Mouse (Mus musculus) midbrain, embryonic 16.5 days (tissue): ENCODE results near the gene Foxd2. TPM values are rescaled to one million over a fixed set of nuclear protein-coding genes. Genes with fewer than 3 reads are reported as not detected.

Source experiments
- ATAC-seq: fragments of 200-750 bp; cut with Nextera tagmentation; 2 replicates; pipeline ENCODE4 v1.8.0; 2017; ENCODE audit warnings: moderate TSS enrichment
- H3K27ac ChIP-seq: fragments of 300-500 bp; sonication (generic); 2 replicates; pipeline ENCODE4 v1.5.1; 2014; ENCODE audit warnings: mild to moderate bottlenecking, low read length, mixed read lengths
- H3K27me3 ChIP-seq: fragments of 300-500 bp; sonication (generic); 2 replicates; pipeline ENCODE4 v1.6.1; 2014; ENCODE audit warnings: low read depth, low read length, mixed read lengths; ENCODE audit not compliant: control insufficient read depth, insufficient read depth
- H3K36me3 ChIP-seq: fragments of 300-500 bp; sonication (generic); 2 replicates; pipeline ENCODE4 v1.6.1; 2014; ENCODE audit warnings: mild to moderate bottlenecking, low read length, moderate library complexity, mixed read lengths; ENCODE audit not compliant: control insufficient read depth, insufficient read depth
- H3K4me1 ChIP-seq: fragments of 300-500 bp; sonication (generic); 2 replicates; pipeline ENCODE4 v1.6.1; 2014; ENCODE audit warnings: mild to moderate bottlenecking, low read length, mixed read lengths; ENCODE audit not compliant: control insufficient read depth, insufficient read depth
- H3K4me2 ChIP-seq: fragments of 300-500 bp; sonication (generic); 2 replicates; pipeline ENCODE4 v1.6.1; 2014; ENCODE audit warnings: mild to moderate bottlenecking, low read length, mixed read lengths
- H3K4me3 ChIP-seq: fragments of 300-500 bp; sonication (generic); 2 replicates; pipeline ENCODE4 v1.5.1; 2014; ENCODE audit warnings: low read depth, mild to moderate bottlenecking, low read length, moderate library complexity, mixed read lengths
- H3K9ac ChIP-seq: fragments of 300-500 bp; sonication (generic); 2 replicates; pipeline ENCODE4 v1.6.1; 2014; ENCODE audit warnings: low read depth, low read length, mixed read lengths
- H3K9me3 ChIP-seq: fragments of 300-500 bp; sonication (generic); replicated peaks from 2 replicates; pipeline ENCODE4 v1.6.1; 2014; ENCODE audit warnings: mild to moderate bottlenecking, low read length, mixed read lengths; ENCODE audit not compliant: control insufficient read depth, poor library complexity, severe bottlenecking
- WGBS: fragments of 180-500 bp; shearing (Covaris S2); extraction: QIAGEN DNeasy Blood & Tissue Kit; methylation state at CpG from one replicate; pipeline ENCODE4 v1.1.7; 2014; 5-methylcytosine and 5-hydroxymethylcytosine counted together
- polyA plus RNA-seq: library from polyadenylated mRNA; unstranded; fragments of >200 nt; fragmentation: Nextera tagmentation; extraction: Ambion mirVana; gene quantifications from 2 replicates; pipeline ENCODE4 v1.2.1, GENCODE M21; 2015

Gene Foxd2
- polyA plus RNA-seq, 1 experiment from 2014 or later, result 0.23 TPM

DNA sequence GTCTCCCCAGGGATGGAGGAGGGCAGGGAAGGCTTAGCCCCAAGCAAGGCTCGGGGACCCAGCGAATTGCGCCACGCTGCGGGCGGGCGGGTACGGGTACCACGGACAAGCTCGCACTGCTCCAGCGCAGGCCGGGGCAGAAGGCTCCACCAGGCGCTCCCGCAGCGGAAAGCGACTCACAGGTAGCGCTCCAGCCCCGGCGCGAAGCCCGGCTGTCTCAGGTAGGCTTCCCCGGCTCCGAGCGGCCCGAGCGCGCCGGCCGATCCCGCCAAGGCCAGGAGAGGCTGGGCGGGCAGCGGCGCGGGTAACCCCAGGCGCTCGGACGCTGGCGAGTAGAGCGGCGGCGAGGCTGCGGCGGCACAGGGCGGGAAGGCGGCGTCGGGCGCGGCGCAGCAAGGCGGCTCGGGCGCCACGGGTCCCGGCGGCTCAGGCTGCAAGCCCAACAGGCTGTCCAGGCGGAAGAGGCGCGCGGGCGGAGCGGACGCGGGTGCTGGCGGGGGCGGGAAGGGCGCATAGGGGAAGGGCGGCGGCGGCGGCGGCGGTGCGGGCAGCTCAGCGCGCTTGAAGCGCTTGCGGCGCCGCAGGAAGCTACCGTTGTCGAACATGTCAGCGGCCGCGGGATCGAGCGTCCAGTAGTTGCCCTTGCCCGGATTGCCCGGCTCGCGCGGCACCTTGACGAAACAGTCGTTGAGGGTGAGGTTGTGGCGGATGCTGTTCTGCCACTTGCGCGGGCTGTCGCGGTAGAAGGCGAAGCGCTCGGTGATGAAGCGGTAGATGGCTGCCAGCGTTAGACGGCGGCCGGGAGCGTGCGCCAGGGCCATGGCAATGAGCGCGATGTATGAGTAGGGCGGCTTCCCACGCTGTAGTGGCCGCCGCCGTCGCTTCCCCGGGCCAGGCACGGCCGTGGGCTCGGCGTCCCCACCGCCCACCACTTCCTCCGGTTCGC, 16.6 kb upstream of the Foxd2 start:
- peaks cover 10% of the 10 kb centered on the region; the same call in 1 of the 2 replicates for H3K4me1 ChIP-seq
- peak; percentile 61; the same call in 1 of the 2 replicates for ATAC-seq
- under 1% methylated on average over 95 of the region's 125 CpGs for WGBS

DNA sequence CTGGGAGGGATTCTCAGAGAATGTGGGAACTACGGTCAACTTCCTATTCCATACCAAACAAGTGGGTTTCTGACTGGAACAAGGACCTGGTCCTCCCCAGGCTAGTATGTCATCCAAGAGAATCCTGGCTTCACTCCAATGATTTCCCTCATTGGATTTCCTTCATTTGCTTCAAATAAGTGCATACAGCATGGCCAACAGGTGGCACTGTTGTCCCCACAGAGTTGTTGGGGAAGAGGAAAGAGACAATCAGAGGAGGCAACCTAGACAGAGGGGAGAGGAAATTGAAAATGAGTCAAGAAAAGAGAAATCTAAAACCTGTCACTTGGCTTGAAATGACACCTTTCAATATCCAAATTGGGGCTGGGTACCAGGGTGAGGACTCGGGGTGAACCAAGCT, 8.4 kb upstream of the Foxd2 start:
- Histone ChIP-seq H3K4me1 (no peaks in the 10 kb centered on the region), H3K9ac (no peak overlapping the region), H3K9me3 (no peaks in the 10 kb centered on the region), H3K36me3 (no peaks in the 10 kb centered on the region), H3K27ac (no peak overlapping the region), H3K4me3 (no peak overlapping the region), H3K4me2 (no peak overlapping the region), H3K27me3 (peaks cover 60% of the 10 kb centered on the region)
- whole genome bisulfite sequencing, result 49% methylated on average over 2 of the region's 2 CpGs
- ATAC-seq, result no peak

More for the DNA sequence above, 16.6 kb upstream of the Foxd2 start:
- peaks cover 60% of the 10 kb centered on the region for H3K27me3 ChIP-seq
- H3K36me3 ChIP-seq, result no peaks in the 10 kb centered on the region
- H3K27ac ChIP-seq, result no peak overlapping the region
- H3K9me3 ChIP-seq, result no peaks in the 10 kb centered on the region
- H3K9ac ChIP-seq, result no peak overlapping the region; the same call in 1 of the 2 replicates
- H3K4me3 ChIP-seq, result peak overlapping the region; percentile 41
- peak overlapping the region; percentile 61 for H3K4me2 ChIP-seq

DNA sequence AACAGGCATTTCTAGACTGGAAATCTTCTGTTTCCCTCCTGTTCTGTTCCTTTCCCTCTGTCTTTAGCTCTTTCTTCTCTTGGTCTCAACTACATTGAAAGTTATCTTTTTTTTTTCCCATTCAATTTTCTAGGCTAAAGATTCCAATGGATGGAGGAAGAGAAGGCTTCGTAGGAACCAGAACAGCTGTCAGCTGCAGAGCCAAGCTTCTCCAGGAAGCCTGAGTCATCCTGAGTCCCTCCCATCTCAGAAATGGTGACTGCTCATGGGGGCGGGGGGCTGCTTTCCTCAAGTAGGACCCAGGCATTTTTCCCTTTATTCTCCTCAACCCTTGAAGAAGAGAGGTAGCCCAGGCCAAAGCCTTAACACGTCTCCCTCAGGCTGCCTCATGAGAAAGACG, 7.4 kb upstream of the Foxd2 start:
- no peak for ATAC-seq
- WGBS, result 34% methylated on average over 4 of the region's 4 CpGs
- H3K9ac ChIP-seq, result no peak overlapping the region

DNA sequence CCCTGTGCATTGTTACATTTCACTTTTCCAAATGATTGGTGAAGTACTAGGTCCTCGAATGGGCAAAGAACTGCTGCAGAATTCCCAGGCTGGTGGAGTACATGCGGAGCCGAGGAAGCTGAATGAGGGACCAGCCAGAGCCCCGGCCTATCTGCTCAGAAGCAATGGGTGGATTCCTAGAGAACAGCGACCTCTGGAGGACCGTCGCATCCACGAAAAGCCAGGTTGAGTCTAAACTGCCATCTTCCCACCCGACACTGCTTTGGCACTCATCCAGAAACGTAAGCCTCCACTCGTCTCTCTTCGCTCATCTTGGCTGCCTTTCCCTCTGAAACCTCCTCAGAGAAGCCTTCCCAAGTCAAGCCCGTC, 4.9 kb upstream of the Foxd2 start:
- H3K4me1 ChIP-seq, result peaks cover 4% of the 10 kb centered on the region; the same call in 1 of the 2 replicates
- H3K36me3 ChIP-seq, result no peaks in the 10 kb centered on the region
- peaks cover 76% of the 10 kb centered on the region for H3K27me3 ChIP-seq
- H3K9me3 ChIP-seq, result no peaks in the 10 kb centered on the region
- ATAC-seq, result peak; percentile 20; the same call in 1 of the 2 replicates
- WGBS, result under 1% methylated on average over 13 of the region's 13 CpGs
- H3K4me2 ChIP-seq, result no peak overlapping the region
- H3K4me3 ChIP-seq, result no peak overlapping the region
- no peak overlapping the region for H3K9ac ChIP-seq
- H3K27ac ChIP-seq, result no peak overlapping the region

More for the DNA sequence above, 7.4 kb upstream of the Foxd2 start:
- Histone ChIP-seq H3K36me3 (no peaks in the 10 kb centered on the region), H3K27ac (no peak overlapping the region), H3K9me3 (no peaks in the 10 kb centered on the region), H3K27me3 (peaks cover 64% of the 10 kb centered on the region), H3K4me3 (no peak overlapping the region), H3K4me1 (no peaks in the 10 kb centered on the region), H3K4me2 (no peak overlapping the region)

DNA sequence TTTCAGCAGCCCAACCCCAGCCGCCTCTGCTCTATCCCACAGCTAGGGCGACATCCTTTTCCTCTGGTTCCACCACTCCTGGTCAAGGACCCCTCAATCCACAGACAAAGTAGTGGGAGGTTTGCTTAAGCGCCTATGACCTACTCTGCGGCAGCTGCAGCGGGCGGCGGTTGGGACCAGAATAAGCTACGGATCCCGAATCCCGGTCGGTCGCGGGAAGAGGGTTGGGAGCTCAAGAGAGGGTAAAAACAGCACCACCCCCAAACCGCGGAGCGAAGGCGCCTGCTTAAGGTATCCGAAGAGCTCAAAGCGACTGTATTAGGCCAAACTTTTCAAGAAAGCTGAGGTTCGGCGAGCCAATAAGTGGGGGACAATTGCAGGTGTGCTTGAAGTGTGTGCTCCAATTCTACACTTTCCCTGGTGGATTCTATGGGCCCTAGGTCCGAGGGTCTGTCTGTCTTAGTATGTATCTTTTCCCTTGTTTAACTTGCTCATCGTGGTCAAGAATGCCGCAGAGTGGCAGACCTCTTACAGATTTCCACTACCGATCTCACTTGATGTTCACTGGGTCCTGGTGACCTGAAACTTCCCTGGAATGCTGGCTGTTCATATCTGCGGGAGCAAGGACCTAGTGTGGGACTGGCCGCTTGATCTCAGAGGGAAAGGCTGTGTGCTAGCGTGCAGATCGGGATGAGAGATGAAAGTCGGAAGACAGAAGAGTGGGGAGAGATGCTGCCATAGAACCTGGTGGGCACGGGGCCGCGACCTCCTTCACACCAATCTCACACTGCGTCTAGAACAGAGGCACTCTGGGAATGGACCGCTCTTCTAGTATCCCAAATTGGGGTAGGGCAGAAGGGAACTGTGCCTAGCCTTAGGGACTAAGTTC, 4.3 kb upstream of the Foxd2 start:
- Histone ChIP-seq H3K4me3 (no peak overlapping the region), H3K27me3 (peaks cover 78% of the 10 kb centered on the region), H3K9me3 (no peaks in the 10 kb centered on the region), H3K4me1 (peaks cover 10% of the 10 kb centered on the region), H3K9ac (no peak overlapping the region), H3K36me3 (no peaks in the 10 kb centered on the region), H3K4me2 (no peak overlapping the region), H3K27ac (no peak overlapping the region)
- WGBS, result 2% methylated on average over 35 of the region's 35 CpGs
- ATAC-seq, result no peak

DNA sequence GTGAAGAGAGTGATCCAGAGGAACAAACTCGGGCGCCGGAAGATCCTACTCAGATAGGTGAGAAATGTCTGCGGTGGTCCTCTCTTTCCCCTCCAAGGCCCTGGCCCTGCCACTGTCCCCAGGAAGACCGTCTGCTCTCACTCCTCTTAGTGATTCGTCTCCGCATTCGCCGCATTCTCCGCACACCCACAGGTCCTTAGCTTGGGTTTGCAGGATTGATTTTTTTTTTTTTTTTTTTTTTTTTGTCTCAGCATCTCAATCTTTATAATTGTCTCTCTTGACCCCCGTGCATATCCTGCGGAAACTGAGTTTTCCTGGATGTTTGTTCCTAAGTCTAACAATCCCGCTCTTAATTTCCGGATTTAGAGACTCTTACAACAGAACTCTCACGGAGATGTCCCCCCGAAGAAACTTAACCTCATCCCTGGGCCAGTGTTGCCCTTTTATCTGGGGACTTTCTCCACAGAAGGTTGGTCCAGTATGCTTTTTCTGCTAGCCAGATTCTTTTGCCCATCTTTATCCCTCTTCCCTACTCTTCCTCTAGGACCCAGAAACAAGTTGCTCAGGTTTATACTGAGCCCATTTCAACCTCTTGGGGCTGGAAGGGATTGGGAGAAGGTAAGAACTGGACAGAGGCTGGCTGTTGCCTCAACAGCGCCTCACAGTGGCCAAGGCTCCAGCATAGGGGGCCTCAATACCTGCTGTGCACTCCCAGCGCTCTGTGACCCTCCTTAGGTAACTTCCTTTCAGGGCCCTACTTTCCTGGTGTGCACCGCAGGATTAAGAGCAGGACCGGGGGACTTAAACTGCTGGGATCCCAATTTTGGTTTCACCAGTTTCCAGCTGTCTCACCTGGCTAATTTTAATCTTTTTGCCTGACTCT, 1.2 kb upstream of the Foxd2 start:
- H3K27ac ChIP-seq, result no peak overlapping the region
- H3K4me3 ChIP-seq, result no peak overlapping the region
- H3K4me1 ChIP-seq, result peaks cover 10% of the 10 kb centered on the region
- 2% methylated on average over 20 of the region's 20 CpGs for WGBS
- no peak overlapping the region for H3K9ac ChIP-seq
- no peak for ATAC-seq
- H3K4me2 ChIP-seq, result peak overlapping the region; percentile 61
- H3K9me3 ChIP-seq, result no peaks in the 10 kb centered on the region
- peaks cover 78% of the 10 kb centered on the region for H3K27me3 ChIP-seq
- H3K36me3 ChIP-seq, result no peaks in the 10 kb centered on the region

DNA sequence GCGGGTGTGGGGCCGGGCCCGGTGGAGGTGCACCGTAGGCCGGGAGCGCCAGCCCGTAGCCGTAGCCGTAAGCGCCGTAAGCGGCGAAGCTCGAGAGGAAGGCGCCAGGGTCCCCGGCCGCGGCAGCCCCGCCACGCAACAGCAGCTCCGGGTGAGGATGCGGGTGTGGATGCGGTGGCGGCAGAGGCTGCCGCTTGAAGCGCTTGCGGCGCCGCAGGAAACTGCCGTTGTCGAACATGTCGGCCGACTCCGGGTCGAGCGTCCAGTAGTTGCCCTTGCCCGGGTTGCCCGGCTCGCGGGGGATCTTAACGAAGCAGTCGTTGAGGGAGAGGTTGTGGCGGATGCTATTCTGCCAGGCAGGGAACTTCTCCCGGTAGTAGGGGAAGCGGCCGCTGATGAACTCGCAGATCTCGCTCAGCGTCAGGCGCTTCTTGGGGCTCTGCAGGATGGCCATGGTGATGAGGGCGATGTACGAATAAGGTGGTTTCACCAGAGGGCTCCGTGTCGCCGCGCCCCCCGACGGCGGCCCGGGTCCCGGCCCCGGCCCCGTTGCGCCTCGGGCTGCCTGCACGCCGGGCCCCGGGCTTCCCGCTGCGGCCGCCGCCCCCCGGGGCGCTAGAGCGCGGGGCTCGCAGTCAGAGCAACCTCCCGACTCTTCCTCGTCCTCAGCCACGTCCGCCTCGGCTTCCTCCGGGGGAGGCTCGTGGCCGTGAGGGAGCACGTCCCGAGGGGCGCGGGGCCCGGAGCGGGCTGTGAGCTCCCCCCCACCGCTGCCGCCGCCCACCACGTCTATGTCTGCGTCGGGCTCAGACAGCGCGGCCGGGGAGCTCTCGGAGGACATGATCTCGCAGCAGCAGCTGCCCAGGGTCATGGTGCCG, 483 bp downstream of the Foxd2 start:
- H3K4me2 ChIP-seq, result peak overlapping the region; percentile 61
- no peaks in the 10 kb centered on the region for H3K36me3 ChIP-seq
- no peak overlapping the region for H3K27ac ChIP-seq
- H3K9me3 ChIP-seq, result no peaks in the 10 kb centered on the region
- H3K27me3 ChIP-seq, result peaks cover 70% of the 10 kb centered on the region
- H3K9ac ChIP-seq, result peak overlapping the region; percentile 49; the same call in 1 of the 2 replicates
- peak overlapping the region; percentile 39 for H3K4me3 ChIP-seq
- under 1% methylated on average over 88 of the region's 103 CpGs for WGBS
- peaks cover 10% of the 10 kb centered on the region for H3K4me1 ChIP-seq
- peak; percentile 29 for ATAC-seq
